Mouse (Mus musculus) stomach, postnatal 0 days (tissue): ENCODE results near the gene Svip.

Experiments
- CTCF ChIP-seq: IDR thresholded peaks from 2 replicates; pipeline ENCODE4 v1.5.1; 2016; ENCODE audit warnings: antibody characterized with exemption, low read depth, mild to moderate bottlenecking, moderate library complexity
- EP300 ChIP-seq: optimal IDR thresholded peaks from 2 replicates; pipeline ENCODE3; 2016; ENCODE audit warnings: antibody characterized with exemption

- TF ChIP-seq EP300 (no peak), CTCF (no peak)
These were observed 41.1 kb downstream of the Svip start for GRCm38 (mm10) chr7:51964681-51965080.
